Mouse (Mus musculus) midbrain, embryonic 12.5 days (tissue): ENCODE measurements around the gene Dnajc14. TPM values are rescaled to one million over a fixed set of nuclear protein-coding genes. Genes with fewer than 3 reads are reported as not detected.

Experiments used
- ATAC-seq: fragments of 200-750 bp; cut with Nextera tagmentation; 2 replicates; pipeline ENCODE4 v1.8.0; 2017; ENCODE audit warnings: low read depth, moderate TSS enrichment, moderate library complexity; ENCODE audit not compliant: low FRiP score
- H3K27ac ChIP-seq: fragments of 300-500 bp; sonication (generic); replicated peaks from 2 replicates; pipeline ENCODE4 v1.5.1; 2016; ENCODE audit warnings: mild to moderate bottlenecking
- H3K27me3 ChIP-seq: fragments of 300-500 bp; sonication (generic); 2 replicates; pipeline ENCODE4 v1.6.1; 2016; ENCODE audit warnings: mild to moderate bottlenecking
- H3K36me3 ChIP-seq: fragments of 300-500 bp; sonication (generic); 2 replicates; pipeline ENCODE4 v1.6.1; 2016
- H3K4me1 ChIP-seq: fragments of 300-500 bp; sonication (generic); 2 replicates; pipeline ENCODE4 v1.6.1; 2016
- H3K4me2 ChIP-seq: fragments of 300-500 bp; sonication (generic); replicated peaks from 2 replicates; pipeline ENCODE4 v1.6.1; 2016; ENCODE audit warnings: mild to moderate bottlenecking, moderate library complexity
- H3K4me3 ChIP-seq: fragments of 300-500 bp; sonication (generic); 2 replicates; pipeline ENCODE4 v1.5.1; 2016; ENCODE audit warnings: mild to moderate bottlenecking
- H3K9ac ChIP-seq: fragments of 300-500 bp; sonication (generic); replicated peaks from 2 replicates; pipeline ENCODE4 v1.6.1; 2016; ENCODE audit warnings: mild to moderate bottlenecking, moderate library complexity
- H3K9me3 ChIP-seq: fragments of 300-500 bp; sonication (generic); 2 replicates; pipeline ENCODE4 v1.6.1; 2016; ENCODE audit warnings: mild to moderate bottlenecking
- WGBS: fragments of 180-500 bp; shearing (Covaris S2); methylation state at CpG from one replicate; pipeline ENCODE4 v1.1.7; 2016; 5-methylcytosine and 5-hydroxymethylcytosine counted together
- polyA plus RNA-seq: library from polyadenylated mRNA; unstranded; fragments of >200 nt; fragmentation: Nextera tagmentation; extraction: Ambion mirVana; gene quantifications from 2 replicates; pipeline ENCODE4 v1.2.1, GENCODE M21; 2016

Dnajc14 gene
- 57.9 and 59.8 TPM in 2 replicates for polyA plus RNA-seq

DNA sequence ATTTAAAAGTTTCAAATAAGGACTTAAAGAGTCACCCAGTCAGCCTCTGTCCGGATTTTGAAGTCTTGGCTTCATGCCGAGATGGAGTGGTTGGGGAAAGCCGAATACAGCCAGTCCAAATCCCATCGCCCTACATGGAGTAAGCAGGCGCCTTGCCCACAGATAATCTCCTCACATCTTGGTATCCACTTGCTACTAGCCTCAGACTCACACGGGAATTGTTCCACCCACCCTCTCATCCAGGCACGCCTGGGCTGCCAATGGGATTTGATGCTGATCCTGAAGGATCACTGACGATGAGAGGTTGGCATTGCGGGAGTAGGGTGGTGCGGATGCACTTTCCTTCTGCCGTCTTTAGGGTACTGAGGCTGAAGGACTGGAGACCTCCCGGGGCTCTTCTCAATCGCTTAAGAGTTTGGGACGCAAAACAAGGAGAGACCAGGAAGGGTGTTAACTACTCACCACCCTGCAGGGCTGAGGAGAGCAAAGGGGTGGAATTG lies at the start of gene Dnajc14:
Dnajc14 (plus strand) TSS at position 292 of the 500 bp plus-strand sequence.
- peak within 1 kb of the TSS; percentile 95 for H3K27ac ChIP-seq
- ATAC-seq = peak; percentile 11
- H3K4me3 ChIP-seq = peak within 1 kb of the TSS; percentile 73
- no peaks in the 10 kb centered on the region for H3K27me3 ChIP-seq
- H3K4me2 ChIP-seq = peak within 1 kb of the TSS; percentile 86
- H3K4me1 ChIP-seq = peaks cover 48% of the 10 kb centered on the region
- H3K36me3 ChIP-seq = peaks cover 35% of the 10 kb centered on the region
- H3K9me3 ChIP-seq = no peaks in the 10 kb centered on the region
- 0% methylated on average over 14 of the region's 14 CpGs for WGBS
- peak within 1 kb of the TSS; percentile 85 for H3K9ac ChIP-seq

DNA sequence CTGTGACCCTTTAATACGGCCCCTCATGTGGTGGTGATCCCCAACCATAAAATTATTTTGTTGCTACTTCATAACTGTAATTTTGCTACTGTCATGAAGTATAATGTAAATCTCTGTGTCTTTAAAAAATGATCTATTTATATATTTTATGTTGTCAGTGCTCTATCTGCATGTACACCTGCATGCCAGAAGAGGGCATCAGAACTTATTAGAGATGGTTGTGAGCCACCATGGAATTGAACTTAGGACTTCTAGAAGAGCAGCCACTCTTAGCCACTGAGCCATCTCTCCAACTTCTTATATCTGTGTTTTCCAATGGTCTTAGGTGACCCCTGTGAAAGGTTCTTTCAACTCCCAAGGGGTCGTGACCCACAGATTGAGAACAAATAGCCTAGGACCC lies 31.0 kb upstream of the Dnajc14 start:
- H3K36me3 ChIP-seq = 0 out of 2 replicates have a peak, but pooled peaks cover 7% of the 10 kb centered on the region
- no peak for ATAC-seq
- H3K4me1 ChIP-seq = no peaks in the 10 kb centered on the region
- 78% methylated on average over 2 of the region's 2 CpGs for WGBS
- H3K9me3 ChIP-seq = no peaks in the 10 kb centered on the region
- no peak overlapping the region for H3K27ac ChIP-seq
- no peak overlapping the region for H3K4me3 ChIP-seq
- no peak overlapping the region for H3K4me2 ChIP-seq
- H3K27me3 ChIP-seq = no peaks in the 10 kb centered on the region
- no peak overlapping the region for H3K9ac ChIP-seq

DNA sequence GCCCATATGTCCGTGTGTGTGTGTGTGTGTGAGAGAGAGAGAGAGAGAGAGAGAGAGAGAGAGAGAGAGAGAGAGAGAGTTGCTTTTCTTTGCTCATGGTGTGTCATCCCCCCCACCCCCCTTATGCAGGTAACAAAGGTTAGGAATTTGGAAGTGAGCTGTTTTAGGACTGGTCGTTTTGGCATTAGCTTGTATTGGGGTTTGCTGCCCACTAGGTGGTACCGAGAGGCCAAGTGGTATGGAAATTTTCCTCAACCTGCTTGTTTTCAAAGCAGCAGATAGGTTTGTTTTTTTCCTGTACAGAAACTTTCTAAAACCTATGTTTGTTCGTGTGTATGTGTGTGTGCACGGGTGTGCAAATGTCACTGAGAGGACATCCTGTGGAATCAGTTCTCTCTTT lies 30.2 kb upstream of the Dnajc14 start:
- Histone ChIP-seq H3K9ac (no peak overlapping the region), H3K27me3 (no peaks in the 10 kb centered on the region), H3K27ac (no peak overlapping the region), H3K9me3 (no peaks in the 10 kb centered on the region), H3K36me3 (no peaks in the 10 kb centered on the region), H3K4me1 (no peaks in the 10 kb centered on the region), H3K4me3 (no peak overlapping the region), H3K4me2 (no peak overlapping the region)
- ATAC-seq = no peak
- WGBS = 36% methylated on average over 5 of the region's 5 CpGs

DNA sequence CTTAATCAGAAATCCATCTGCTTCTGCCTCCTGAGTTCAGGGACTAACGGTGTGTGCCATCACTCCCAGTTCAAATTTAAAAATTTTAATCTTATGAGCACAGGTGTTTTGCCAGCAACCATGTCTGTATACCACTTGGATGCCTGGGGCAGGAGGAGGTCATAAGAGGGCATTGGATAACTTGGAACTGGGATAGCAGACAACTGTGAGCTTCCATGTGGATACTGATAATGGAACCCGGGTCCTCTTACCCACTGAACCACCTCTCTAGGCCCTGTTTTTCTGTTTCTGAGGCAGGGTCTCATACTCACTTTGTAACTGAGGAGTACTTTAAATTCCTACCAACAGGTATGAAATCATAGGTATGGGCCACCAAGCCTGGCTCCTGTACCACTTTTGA lies 25.4 kb upstream of the Dnajc14 start:
- H3K4me3 ChIP-seq = no peak overlapping the region
- WGBS = 85% methylated on average over 2 of the region's 2 CpGs
- ATAC-seq = no peak

DNA sequence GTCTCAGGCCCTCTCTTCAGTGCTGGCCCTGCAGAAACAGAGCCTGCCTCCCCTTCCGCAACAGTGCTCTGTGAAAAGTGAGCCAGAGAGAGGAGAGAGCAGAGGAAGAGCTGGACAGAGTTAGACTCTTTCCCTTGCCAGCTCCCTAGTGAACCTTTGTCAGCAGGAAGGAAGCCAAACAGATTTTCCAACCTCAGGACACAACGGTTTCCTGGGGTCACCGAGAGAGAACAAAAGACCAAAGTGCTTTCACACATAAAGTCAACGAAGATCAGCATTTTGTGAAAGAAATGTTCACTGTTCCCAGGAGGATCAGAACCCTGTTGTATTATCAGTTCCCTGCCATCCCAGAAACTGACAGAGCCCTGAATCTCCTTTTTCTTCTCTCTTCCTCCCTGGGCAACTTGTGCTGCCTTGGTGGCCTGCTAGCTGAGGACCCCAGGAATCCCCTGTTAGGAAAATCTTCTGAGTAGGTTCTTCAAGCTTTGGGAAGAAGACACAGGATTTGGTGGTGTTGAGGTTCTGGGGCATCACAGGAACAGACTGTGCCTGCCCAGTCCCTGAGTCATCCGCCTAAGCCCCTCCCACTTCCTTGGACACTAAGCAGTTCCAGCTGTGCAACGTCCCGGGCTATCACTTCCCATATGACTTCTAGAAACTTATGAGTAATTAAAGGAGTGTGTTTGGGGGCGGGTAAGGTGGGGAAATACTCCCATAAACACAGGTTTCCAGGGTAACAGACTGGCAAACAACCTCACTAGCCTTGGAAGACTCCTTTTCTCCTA lies 24.7 kb upstream of the Dnajc14 start:
- H3K9ac ChIP-seq = no peak overlapping the region
- no peak overlapping the region for H3K27ac ChIP-seq
- H3K9me3 ChIP-seq = peaks cover 7% of the 10 kb centered on the region
- H3K4me1 ChIP-seq = no peaks in the 10 kb centered on the region
- no peak overlapping the region for H3K4me3 ChIP-seq
- H3K4me2 ChIP-seq = no peak overlapping the region
- WGBS = 28% methylated on average over 8 of the region's 8 CpGs
- H3K36me3 ChIP-seq = no peaks in the 10 kb centered on the region
- H3K27me3 ChIP-seq = no peaks in the 10 kb centered on the region
- no peak for ATAC-seq

More for the DNA sequence above, 25.4 kb upstream of the Dnajc14 start:
- Histone ChIP-seq H3K4me1 (no peaks in the 10 kb centered on the region), H3K27me3 (no peaks in the 10 kb centered on the region), H3K9ac (no peak overlapping the region), H3K27ac (no peak overlapping the region), H3K9me3 (no peaks in the 10 kb centered on the region), H3K4me2 (no peak overlapping the region), H3K36me3 (no peaks in the 10 kb centered on the region)

DNA sequence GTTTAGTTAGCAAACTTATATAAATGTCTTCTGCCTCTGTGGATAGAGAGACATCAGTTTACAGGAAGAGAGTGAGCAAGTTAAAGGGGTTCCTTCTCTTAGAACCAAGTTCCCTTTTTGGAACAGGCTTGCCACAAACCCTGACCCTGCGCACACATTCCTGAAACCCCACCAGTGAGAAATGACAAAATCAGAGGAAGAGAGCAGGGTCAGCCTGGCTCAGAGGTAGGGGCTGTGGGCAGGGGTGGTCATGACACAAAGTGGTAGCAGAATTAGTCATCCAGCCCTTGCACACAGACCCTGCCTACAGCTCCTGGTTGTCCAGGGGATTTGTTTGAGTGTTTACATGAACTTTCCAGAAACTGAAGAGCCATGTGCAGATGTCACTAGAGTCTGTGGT lies 23.7 kb upstream of the Dnajc14 start:
- ATAC-seq = no peak
- peaks cover 10% of the 10 kb centered on the region for H3K9me3 ChIP-seq
- 95% methylated on average over 1 of the region's 1 CpGs for WGBS
- no peaks in the 10 kb centered on the region for H3K27me3 ChIP-seq
- H3K4me1 ChIP-seq = no peaks in the 10 kb centered on the region
- H3K4me2 ChIP-seq = no peak overlapping the region
- no peaks in the 10 kb centered on the region for H3K36me3 ChIP-seq
- no peak overlapping the region for H3K4me3 ChIP-seq
- H3K9ac ChIP-seq = no peak overlapping the region
- H3K27ac ChIP-seq = no peak overlapping the region

DNA sequence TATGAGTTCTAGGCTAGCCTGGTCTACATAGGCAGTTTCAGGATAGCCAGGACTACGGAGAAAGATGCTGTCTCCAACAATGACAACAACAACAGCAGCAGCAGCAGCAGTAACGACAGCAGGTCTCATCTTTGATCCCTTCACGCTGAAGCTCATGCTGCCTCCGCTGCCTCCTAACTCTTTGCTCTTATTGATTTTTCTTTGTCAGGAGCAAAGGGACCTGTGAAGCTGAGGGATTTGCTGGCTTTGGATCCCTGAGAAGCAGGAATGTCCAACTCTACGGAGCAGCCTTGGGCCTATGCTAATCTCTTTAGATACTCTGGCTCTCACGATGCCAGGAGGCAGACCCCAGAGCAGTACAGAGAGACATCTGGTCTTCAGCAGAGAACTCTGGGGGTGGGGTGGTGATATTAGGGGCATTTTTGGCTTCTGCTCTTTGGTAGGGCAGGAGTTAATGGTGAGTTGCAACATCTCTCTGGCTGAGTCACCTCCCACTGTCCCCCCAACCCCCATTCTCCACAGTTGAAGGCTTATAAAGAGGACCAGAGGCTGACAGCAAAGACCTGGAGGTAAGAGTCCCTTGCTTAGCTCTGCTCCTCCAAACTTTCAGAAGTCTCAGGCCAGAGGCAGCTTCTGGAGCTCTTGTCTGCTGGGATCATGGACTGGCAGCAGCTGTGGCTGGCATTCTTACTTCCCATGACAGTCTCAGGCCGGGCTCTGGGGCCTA lies 13.3 kb upstream of the Dnajc14 start, which contains the start of gene Mmp19:
Mmp19 (plus strand) TSS at position 513 of the 727 bp plus-strand sequence.
- no peaks in the 10 kb centered on the region for H3K9me3 ChIP-seq
- no peak within 1 kb of the TSS for H3K27ac ChIP-seq
- H3K4me1 ChIP-seq = no peaks in the 10 kb centered on the region
- H3K9ac ChIP-seq = no peak within 1 kb of the TSS
- peaks cover 2% of the 10 kb centered on the region; the same call in 1 of the 2 replicates for H3K27me3 ChIP-seq
- no peak within 1 kb of the TSS for H3K4me2 ChIP-seq
- 62% methylated on average over 7 of the region's 7 CpGs for WGBS
- H3K36me3 ChIP-seq = no peaks in the 10 kb centered on the region
- ATAC-seq = no peak
- no peak within 1 kb of the TSS for H3K4me3 ChIP-seq

DNA sequence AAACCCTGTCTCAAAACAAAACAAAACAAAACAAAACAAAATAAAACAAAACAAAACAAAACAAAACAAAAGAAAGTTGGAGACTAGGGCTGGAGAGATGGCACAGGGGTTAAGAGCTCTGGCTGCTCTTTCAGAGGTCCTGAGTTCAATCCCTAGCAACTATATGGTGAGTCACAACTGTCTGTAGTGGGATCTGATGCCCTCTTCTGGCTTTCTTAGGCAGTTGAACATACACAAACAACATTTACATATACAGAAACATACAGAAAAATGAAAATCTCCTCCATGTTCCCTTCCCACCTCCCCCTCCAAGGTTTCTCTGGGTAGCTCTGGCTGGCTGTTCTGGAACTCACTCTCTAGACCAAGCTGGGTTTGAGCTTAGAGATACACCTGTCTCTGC lies 11.8 kb upstream of the Dnajc14 start:
- Histone ChIP-seq H3K4me3 (no peak overlapping the region), H3K4me1 (no peaks in the 10 kb centered on the region), H3K4me2 (no peak overlapping the region), H3K36me3 (no peaks in the 10 kb centered on the region), H3K27me3 (peaks cover 2% of the 10 kb centered on the region; the same call in 1 of the 2 replicates), H3K9me3 (no peaks in the 10 kb centered on the region), H3K27ac (no peak overlapping the region), H3K9ac (no peak overlapping the region)
- ATAC-seq = no peak

DNA sequence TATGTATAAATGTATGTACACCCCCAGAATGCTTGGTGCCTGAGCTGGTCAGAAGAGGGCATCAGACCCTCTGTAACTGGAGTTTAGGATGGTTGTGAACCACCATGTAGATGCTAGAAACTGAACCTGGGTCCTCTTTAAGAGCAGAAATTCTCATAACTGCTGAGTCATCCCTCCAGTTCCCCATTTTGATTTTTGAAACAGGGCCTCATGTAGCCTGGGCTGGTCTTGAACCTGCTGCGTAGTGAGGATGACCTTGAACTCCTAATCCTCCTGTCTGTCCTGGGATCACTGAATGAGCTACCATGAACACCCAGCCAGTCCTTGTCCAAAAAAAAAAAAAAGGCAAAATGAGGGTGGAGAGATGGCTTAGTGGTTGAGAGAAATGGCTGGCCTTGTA lies 10.6 kb upstream of the Dnajc14 start:
- Histone ChIP-seq H3K9ac (no peak overlapping the region), H3K36me3 (no peaks in the 10 kb centered on the region), H3K27me3 (peaks cover 2% of the 10 kb centered on the region; the same call in 1 of the 2 replicates), H3K27ac (no peak overlapping the region), H3K9me3 (no peaks in the 10 kb centered on the region), H3K4me2 (no peak overlapping the region), H3K4me1 (no peaks in the 10 kb centered on the region), H3K4me3 (no peak overlapping the region)
- WGBS = 95% methylated on average over 1 of the region's 1 CpGs
- no peak for ATAC-seq

DNA sequence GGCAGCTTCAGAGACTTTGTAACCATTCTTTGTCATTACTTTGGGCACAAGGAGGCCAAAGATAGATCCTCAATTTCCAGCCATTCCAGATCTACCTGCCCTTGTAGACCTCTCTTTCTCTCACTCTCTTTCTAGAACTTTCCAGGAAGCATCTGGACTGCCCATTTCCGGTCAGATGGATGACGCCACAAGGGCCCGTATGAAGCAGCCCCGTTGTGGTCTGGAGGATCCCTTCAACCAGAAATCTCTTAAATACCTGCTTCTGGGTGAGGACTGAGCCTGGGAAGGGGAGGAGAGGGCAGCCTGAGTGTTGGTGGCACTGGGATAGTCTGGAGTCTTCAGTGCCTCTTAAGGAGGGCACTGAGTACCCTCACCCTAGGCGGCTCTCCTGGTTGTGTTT lies 9.5 kb upstream of the Dnajc14 start:
- H3K4me3 ChIP-seq = no peak overlapping the region
- no peak for ATAC-seq
- no peaks in the 10 kb centered on the region for H3K4me1 ChIP-seq
- H3K9ac ChIP-seq = no peak overlapping the region
- peaks cover 2% of the 10 kb centered on the region; the same call in 1 of the 2 replicates for H3K27me3 ChIP-seq
- H3K27ac ChIP-seq = no peak overlapping the region
- H3K36me3 ChIP-seq = no peaks in the 10 kb centered on the region
- 90% methylated on average over 5 of the region's 5 CpGs for WGBS
- no peak overlapping the region for H3K4me2 ChIP-seq
- H3K9me3 ChIP-seq = no peaks in the 10 kb centered on the region

DNA sequence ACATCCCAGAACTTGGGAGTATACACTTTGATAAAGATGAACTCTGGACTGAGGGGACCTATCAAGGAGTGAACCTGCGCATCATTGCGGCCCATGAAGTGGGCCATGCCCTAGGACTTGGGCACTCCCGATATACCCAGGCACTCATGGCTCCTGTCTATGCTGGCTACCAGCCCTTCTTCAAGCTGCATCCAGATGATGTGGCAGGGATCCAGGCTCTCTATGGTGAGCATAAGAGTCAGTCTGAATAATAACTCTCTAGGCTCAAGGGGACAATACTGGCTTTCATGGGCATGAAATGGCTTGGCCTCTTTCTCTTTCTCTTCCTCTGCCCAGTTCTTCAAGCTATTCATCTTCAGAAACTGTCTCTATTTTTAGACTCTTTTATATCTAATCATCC lies 8.3 kb upstream of the Dnajc14 start:
- Histone ChIP-seq H3K4me1 (no peaks in the 10 kb centered on the region), H3K4me3 (no peak overlapping the region), H3K9me3 (no peaks in the 10 kb centered on the region), H3K36me3 (peaks cover 5% of the 10 kb centered on the region; the same call in 1 of the 2 replicates), H3K4me2 (no peak overlapping the region), H3K27ac (no peak overlapping the region), H3K27me3 (peaks cover 2% of the 10 kb centered on the region; the same call in 1 of the 2 replicates), H3K9ac (no peak overlapping the region)
- ATAC-seq = no peak
- WGBS = 100% methylated on average over 3 of the region's 3 CpGs

DNA sequence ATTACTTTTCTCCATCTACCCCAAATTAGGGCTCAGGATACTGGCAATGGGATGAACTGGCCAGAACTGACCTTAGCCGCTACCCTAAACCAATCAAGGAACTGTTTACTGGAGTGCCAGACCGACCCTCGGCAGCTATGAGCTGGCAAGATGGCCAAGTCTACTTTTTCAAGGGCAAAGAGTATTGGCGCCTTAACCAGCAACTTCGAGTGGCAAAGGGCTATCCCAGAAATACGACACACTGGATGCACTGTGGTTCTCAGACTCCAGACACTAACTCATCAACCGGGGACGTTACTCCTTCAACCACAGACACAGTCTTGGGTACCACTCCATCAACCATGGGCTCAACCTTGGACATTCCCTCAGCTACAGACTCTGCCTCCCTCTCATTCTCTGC lies 5.2 kb upstream of the Dnajc14 start:
- 89% methylated on average over 8 of the region's 8 CpGs for WGBS
- H3K4me2 ChIP-seq = no peak overlapping the region

More for the DNA sequence above, 5.2 kb upstream of the Dnajc14 start:
- H3K36me3 ChIP-seq = peaks cover 13% of the 10 kb centered on the region
- no peak for ATAC-seq
- no peak overlapping the region for H3K9ac ChIP-seq
- H3K4me1 ChIP-seq = peaks cover 17% of the 10 kb centered on the region
- no peak overlapping the region for H3K27ac ChIP-seq
- H3K27me3 ChIP-seq = peaks cover 2% of the 10 kb centered on the region; the same call in 1 of the 2 replicates
- H3K9me3 ChIP-seq = no peaks in the 10 kb centered on the region
- H3K4me3 ChIP-seq = no peak overlapping the region
